Mouse (Mus musculus) layer of hippocampus, postnatal 10 days (tissue): ENCODE results near the gene Kcnn1. TPM values are rescaled to one million over a fixed set of nuclear protein-coding genes. Genes with fewer than 3 reads are reported as not detected.

ENCODE experiments used
- DNase-seq, 2 experiments: peaks; one replicate each; pipeline ENCODE4 v3.0.0; 2021; ENCODE audit warnings: low spot score in 2 of 2
- total RNA-seq, 2 experiments: library from RNA; stranded (reverse); gene quantifications; 2 replicates each; pipeline ENCODE4 v1.2.3; 2021

The Kcnn1 gene
- total RNA-seq, 2 experiments from 2014 or later: 25.3 to 28.3 TPM

DNA sequence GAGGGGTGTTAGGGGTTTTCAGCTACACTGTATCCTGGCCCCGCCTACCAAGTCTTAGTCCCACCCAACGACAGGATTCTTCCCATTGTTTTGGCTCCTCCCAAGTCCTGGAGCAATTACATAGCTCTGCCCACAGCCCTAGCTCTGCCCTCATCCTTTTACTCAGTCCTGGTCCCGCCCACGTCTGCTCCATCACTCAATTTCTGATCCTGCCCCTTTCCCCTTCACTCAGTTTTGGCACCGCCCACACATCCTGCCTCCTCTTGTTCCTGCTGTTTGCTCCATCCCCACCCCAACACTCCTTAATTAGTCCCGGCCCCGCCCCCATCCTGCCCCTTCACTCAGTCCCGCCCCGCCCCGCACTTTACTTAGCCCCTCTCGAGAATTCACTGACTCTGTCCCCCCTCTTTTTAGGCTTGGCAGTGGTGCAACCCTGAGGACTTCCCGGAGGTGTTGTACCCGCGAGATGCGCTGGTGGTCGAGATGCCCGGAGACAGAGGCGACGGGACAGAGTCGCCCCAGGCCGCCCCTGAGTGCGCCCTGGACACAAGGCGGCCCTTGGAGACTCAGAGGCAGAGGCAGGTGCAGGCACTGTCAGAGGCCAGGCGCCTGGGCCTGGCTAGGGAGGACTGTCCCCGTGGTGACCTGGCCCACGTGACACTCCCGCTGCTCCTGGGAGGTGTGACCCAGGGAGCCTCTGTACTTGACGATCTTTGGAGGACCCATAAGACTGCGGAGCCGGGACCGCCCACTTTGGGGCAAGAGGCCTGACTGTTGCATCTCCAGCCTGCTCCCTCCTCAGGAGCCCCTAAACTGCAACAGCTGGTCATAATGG is 42.7 kb downstream of the Kcnn1 start:
- no peak for DNase-seq

DNA sequence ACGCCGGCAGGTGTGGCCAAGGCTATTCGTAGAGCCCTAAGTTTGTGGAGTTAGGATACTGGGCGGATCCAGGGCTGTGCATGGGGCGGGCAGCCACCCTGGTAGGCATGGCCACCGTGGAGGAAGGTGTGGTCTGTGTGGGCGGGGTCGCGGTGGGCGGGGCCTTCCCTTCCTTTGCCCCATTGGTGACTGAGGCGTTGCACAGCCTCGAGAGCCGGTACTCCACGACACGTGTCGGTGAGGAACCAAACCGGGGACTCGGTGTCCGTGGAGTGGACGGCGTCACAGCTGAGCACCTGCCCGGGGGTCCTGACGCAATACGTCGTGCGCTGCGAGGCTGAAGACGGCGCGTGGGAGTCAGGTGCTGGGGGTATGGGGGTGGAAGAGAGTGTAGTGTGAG is 46.4 kb downstream of the Kcnn1 start:
- DNase-seq: no peak

DNA sequence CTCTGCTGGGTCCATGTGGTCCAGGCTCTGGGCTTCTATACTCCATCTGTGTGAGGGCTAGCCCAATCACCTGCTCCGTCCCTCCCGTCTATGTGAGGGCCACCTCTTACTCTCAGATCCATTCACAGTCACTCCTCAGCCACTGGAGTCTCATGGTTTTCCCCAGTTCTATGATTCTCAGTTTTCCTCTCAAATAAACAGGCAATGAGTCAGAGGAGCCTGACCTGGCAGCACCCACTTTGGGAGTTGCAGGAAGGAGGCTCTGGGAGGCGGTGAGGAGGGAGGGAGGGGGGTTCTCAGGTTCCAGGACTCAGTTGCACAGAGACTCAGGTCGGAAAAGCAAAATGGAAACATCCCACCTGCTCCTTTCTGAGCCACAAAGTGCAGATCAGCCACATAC is 50.2 kb downstream of the Kcnn1 start:
- DNase-seq: no peak

DNA sequence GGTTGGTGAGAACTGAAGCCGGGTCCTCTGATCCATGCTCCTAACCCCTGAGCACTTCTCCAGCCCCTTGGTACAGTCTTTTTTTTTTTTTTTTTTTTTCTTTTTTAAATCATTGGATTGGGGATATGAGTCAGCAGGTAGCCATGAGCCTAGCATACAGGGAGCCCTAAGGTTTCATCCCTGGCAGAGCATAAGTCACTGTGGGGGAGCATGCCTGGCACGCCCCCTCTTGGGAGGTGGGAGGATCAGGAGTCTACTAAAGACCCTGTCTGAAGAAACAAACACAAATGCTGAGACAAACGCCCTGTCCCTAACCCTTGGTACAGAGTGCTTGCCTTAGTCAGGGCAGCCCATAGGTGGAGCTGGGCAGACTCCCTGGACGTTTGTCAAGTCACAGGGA is 51.0 kb downstream of the Kcnn1 start:
- DNase-seq: no peak

DNA sequence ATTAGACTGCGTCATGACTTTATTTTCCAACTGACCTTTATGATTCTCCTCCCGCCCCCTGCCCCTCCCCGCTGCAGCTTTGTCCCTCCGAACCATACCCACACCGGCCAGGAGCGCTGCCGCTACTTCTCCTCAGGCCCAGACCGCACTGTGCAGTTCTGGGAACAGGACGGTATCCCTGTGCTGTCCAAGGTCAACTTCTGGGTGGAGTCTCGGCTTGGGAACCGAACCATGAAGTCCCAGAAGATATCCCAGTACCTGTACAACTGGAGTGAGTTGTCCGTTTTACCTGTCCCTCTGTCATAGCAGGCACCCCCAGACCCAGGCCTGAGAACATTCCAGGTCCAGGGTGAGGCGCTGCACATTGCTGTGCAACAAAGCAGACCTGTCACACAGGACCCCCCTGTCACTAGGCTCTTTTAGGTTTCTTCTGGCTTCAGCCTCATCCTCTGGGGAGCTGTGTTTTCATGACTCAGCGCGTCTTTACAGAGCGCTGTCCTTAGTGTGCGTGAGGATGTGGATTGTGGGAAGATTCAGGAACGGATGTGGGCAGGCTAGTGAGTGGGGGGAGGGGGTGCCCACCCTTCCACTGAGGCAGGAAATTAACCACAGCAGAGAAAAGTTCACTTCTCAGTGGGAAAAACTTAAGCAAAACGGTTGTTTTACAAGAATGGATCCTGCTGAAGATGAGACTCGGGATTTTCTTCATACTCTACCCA is 51.9 kb downstream of the Kcnn1 start:
- no peak for DNase-seq

DNA sequence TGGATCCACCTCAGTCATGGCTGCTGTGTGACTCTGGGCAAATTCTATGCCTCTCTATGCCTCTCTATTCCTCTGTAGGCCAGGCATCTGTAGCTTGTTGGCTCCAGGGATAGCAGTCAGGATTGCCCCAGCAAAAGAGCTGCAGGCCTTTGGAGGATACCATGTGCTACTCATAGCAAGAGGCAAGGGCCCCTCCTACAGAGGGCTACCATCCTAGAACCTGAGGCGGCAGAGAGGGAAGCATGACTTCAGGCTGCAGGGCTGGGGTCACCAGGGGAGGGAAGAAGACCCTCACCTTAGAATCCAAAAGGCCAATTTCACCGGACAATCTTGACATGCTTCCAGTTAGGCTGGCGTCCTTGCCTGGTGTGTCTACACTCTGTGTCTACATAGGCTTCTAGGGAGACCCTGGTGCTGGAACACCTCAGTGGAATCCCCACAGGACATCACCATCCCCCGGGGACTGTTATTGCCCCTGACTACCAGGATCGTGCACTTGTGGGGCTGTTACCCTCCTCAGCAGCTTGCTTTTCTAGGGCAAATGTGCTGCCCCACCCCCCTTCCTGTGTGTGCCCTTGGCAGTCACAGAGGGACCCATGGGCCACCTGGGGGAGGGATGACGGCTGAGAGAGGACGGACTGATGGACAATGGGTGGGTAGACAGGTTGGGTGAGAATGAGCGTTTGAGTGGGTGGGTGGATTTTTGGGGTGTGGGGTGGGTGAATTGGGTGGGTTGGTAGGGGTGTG is 53.9 kb downstream of the Kcnn1 start:
- no peak for DNase-seq

DNA sequence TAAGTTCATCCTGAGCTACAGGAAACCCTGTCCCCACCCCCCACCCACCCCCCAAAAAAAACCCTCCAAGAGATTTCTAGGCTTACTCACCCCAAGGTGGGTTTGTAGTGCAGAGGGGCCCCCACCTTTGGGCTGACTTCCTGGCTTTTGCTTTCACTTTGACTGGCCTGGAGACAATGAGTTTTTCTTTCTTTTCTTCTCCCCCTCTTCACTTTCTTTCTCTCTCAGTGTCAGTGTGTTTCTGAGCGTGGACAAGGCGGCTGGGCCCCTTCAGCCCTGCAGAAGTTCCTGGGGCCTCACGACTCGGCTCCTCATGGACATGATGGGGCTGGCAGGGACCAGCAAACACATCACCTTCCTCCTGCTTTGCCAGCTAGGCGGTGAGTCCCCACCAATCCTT is 54.8 kb downstream of the Kcnn1 start, which contains the start of gene Il12rb1:
Gene Il12rb1 (plus strand): TSS at position 211 of the 400 bp plus-strand sequence.
- DNase-seq: no peak

DNA sequence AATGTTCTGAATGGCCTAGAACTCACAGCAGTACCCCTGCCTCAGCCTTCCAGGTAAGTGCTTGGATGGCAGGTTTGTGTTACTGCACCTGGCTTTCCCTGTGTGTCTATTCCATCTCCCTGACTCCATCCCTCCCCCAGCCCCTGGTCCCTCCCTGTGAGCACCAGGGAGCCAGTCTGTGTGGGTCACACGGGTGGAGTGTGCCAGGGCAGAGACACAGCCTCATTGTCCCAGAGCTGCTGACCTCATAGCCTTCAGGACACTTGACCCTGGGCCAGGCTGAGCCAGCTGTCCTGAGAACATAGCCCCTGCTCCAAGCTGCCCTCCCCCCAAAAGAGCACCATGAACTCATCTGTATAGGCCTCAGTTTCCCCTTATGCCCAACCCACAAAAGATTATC is 55.8 kb downstream of the Kcnn1 start:
- DNase-seq: no peak

DNA sequence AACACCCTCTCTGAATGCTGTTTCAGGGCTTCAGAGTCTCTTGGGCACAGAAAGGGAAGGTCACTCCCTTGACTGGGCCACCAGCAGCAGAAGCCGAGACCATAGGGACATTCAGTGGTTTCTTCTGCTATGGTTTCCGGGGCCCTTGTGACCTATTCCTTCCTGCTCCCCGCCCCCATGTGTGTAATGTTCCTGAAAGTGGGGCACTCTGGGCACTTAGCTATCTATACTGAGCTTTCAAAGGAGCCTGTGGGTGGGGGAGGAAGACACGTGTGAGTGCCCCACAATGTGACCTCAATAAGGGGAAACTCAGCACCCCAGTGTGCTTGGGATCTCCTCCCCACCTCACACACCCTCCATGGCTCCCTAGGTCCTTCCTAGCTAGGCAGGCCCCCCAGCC is 56.5 kb downstream of the Kcnn1 start:
- no peak for DNase-seq

DNA sequence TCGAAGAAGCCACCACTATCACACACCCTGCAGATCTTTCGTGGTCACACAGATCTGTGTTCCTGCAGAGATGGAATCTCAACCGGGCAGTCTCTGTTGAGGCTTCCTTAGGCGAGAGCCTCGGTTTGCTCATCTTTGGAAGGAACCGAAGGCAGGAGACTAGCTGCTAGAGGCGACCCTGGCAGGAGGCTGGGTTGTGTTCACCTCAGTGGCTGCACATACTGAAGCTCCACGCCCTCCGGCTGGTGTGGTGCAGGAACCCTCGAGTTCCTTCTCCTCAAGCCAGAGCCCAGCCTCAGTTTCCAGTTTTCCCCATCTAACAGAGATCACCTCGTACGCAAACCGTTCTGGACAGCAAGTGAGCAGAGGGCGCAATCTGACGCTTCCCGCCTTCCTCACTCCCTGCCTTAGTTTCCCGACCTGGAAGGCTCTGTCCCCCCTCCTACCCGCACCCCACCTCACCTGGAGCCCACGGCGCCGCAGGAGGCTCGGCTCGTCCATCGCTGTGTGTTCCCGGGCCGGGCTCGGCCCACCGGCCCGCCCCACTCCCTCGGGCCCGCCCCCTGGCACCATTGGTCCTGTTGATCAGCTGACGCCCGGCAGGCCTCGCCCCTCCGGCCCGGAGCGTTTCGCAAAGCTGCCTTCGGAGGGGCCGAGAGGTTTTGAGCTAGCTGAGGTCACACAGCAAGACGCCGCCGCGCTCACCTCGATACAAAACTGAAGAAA is 58.4 kb downstream of the Kcnn1 start, which contains the start of gene Mast3:
Gene Mast3 (minus strand): TSS at position 574 of the 726 bp plus-strand sequence.
- peak; percentile 78 to 84 for DNase-seq

DNA sequence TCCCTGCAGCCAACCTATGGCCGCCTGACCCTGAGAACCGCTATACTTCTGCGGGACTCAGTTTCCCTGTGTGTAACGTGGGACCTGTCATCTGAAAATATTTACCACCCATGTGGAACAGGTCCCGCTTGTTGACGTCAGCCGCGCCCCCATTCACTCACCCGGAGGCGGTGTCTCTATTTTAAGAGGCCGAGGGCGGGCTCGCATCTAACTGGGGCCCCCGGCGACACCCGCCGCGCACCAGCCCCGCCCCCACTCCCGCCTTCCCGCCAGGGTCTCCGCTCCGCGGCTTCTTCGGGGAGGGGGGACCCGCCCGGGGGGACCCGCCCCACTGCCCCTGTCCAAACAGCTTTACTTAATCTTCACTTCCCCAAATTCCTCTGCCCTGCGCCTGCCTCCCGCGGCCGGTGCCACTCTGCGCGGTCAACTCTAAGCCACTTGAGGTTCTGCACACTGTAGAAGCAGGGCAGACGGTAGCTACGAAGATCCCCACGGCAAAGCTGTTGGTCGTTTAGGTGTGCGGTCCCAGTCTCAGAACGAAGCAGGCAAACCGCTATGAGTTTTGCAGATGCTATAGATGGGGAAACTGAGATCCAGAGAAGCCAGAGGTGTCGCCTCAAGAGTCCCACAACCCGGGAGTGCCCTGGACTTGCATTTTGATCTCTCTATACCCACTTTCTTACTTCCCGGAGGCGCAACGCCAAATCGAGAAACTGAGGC is 59.1 kb downstream of the Kcnn1 start:
- peak in 1 of 2 experiments; percentile 64 for DNase-seq

DNA sequence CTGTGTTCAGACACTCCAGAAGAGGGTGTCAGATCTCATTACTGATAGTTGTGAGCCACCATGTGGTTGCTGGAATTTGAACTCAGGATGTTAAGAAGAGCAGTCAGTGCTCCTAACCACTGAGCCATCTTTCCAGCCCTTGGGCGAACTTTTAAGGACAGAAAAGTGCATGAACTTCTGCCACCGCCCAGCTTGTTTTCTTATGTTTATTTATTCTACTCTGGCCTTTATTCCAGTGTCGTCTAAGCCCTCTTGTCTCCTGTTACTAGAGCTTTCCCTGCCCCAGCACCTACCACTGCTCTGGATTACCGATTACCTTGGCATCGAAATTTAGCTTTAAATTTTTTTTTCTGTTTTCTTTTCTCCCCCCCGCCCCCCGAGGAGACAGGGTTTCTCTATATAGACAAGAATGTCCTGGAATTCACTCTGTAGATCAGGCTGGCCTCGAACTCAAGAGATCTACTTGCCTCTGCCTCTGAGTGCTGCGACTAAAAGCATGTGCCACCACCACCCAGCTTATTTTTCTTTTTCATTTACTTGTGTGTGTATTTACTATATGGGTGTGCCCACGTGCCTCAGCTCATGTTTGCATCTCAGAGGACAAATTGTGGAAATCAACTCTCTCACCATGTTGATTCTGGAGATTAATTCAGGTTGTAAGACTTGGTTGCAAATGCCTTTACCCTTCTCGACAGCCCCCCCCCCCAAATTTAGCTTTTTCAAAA is 60.1 kb downstream of the Kcnn1 start:
- DNase-seq: no peak

DNA sequence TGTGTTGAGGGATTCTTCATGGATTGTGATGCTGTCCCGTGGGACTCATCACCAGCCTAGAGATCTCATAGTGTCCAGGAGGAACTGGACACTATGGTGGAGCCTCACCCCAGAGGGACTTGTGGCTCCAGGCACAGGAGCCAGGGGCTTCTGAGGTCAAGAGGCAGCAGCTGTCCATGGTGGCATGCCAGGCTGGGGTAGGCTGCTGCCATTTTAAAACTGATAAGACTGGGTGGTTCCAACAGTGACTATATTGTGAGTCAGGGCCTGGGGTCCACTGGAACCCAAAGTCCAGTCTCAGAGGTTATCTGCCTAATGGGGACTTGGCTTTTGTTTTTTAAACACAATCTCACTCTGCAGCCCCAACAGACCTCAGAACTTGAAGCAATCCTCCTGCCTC is 61.2 kb downstream of the Kcnn1 start:
- no peak for DNase-seq

DNA sequence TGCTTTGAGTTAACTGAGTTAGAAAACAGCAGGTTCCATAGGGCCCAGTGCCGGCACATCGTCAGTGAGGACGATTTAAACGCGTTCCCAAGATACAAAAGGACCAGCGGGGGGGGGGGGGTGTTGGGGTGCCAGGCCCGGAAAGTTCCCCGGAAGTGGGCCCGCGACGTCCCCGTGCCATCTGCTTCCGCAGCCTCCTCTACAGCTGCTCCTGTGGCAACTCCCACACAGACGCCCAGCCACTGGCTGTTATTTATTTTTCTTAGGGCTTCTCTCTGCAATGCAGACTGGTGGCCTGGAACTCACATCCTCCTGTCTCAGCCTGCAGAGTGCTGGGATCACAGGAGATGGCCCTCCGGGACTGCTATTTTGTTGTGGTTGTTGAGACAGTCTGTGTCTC is 61.9 kb downstream of the Kcnn1 start:
- peak in 1 of 2 experiments; percentile 70 for DNase-seq

DNA sequence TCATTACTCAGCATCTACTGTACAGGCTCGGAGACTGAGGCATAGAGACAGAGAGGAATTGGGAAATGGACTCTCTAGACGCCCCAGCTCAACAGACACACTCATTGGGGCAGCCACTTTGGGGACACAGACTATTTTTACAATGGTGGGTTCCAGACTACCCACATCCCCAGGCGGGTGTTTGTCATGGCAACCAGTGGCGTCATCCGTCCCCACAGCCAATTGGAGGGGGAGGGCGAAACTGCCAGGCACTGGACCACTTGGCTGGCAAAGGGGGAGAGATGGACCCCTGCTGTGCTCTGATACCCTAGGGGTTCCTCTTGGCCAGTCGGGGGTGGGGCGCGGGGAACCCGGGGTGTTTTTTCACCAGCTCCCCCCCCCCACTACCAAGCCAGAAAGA is 62.4 kb downstream of the Kcnn1 start:
- DNase-seq: no peak

DNA sequence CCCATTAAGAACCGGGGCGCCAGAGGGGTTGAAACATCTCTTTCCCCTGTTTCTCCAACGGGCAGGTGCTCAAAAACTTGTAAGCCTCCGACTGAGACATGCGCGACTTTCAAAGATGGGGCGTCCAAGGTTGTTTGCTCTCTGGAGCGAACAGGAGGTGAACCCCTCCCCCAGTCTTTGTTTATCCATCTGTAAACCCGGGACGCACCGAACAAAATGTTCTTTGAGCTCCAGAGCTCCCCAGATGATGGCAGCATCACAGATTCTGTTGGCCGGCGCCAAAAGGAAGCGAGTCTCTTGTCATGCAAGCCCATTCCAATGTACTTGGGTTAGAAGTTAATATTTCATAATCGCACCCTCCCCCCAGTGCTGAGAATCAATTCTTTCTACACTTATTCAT is 64.8 kb downstream of the Kcnn1 start:
- DNase-seq: peak in 1 of 2 experiments; percentile 67

DNA sequence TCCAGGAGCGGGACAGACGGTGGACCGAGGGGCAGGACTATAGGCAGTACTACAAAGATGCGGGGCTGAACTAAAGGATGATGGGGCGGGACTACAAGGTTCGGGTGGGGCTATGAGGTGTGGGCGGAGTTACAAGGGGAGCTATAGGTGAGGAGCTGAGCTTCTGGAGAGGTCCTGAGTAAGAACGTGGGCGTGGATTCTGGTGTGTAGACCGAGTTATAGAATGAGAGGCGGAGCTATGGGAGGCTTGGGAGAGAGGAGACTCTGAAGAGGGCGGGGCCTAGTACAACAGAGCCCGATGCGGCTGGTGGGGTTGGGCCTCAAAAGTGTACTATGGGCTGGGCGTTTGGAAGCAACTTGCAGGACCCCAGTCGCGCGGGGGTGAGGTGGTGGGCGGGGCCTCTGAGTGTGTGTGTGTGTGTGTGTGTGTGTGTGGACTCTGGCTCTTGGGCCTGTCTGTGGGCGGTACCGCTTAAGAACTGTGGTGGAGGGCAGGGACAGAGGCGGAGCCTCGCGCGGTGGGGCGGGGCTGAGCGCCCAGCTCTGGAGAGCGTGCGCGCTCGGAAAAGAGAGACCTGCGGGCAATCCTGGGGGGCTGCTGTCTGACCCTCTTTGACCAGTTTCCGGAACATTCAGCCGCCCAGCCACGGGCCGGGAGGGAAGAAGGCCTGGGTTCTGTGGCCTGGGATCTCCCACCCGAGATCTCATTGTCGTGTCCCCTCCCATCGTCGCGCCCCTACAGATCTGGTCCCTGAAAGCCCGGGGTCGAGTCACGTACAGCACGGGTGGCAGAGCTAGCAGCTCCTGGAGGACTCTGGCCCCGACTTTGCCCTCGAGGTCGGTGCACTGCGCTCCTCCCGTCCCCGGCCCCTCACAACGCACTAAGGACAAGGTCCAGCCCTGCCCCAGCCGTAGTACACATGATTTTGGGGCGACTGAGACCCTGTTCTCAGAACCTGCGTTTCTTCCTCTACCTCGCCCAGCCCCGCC is 65.7 kb downstream of the Kcnn1 start:
- peak; percentile 84 to 89 for DNase-seq

DNA sequence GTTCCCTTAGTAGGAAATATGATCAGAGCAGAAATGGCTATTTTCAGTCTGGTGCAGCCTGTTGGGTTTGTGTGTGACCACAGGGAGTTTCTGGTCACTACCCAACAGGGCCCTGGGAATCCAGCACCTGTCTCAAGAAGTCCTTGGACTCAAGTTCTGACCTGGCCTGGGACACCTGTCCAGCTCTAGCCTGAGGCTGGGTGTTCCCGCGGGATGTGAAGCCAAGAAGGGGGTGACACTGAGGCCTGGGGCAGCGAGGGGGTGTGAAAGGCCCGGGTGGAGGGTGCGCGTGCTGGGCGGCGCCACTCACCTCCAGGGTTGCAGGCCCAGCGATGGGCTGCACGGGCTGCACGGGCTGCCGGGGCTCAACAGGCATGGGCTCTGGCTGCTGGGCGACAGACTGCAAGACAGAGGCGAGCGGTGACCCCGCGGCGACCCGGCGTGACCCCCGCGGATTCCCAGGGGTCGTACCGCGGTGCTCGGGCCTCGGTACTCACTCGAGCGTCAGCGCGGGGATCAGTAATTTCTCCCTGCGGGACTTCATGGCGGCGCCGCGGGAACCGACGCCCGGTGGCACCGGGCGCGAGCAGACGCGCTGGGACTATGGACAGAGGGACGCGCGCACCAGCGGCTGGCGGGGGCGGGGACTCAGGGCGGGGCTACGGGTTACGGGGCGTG is 66.5 kb downstream of the Kcnn1 start:
- no peak for DNase-seq
